Mouse (Mus musculus) olfactory bulb, adult 2 months (tissue): Measurements from ENCODE around the gene Pou3f4.

ENCODE experiments used
- CTCF ChIP-seq: fragments of 200-500 bp; IDR thresholded peaks from 2 replicates; pipeline ENCODE4 v1.5.1; 2012; ENCODE audit warnings: low read depth, mild to moderate bottlenecking, low read length, moderate library complexity; ENCODE audit not compliant: insufficient read depth
- POLR2A ChIP-seq: fragments of 200-500 bp; IDR thresholded peaks from 2 replicates; pipeline ENCODE4 v1.6.1; 2012; ENCODE audit warnings: mild to moderate bottlenecking, low read depth, low read length, moderate library complexity; ENCODE audit not compliant: insufficient read depth

DNA sequence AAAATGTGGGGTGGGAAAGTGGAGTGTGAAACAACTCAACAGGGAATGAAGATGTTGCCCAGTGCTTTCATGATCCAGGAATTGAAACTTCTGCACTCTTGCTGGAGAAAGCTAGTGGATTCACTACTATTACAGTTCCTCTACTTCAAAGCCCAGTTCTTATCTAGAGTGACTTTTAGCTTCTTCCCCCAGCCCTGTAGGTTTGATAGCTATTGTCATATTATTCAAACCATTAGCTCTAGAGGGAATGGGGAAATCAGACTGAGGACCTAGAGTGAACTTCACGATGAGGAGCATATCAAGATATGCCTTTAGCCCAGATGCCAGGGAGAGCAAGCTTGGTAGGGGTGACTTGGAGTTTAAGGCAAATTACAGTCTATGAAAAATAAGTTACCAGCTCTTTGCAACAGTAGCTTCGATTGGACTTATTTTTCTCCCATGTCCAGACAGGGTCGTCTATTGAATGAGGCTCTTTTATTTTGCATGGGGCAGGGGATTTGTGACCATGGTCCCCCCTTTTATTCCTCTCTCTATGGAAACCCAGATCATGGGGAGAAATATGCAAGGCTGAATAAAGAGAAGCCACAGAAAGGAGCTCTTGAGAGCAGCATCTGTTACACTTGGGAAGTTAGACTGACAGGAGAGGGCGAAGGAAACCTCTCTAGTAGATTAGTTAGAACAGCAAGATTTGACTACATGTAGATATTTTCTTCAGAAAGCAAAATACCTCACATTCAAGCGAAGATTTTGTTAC, 3.1 kb upstream of the Pou3f4 start:
- no peak for TF ChIP-seq CTCF
- no peak for TF ChIP-seq POLR2A
